Mouse (Mus musculus): ENCODE measurements around the gene Ell2.

Gene Ell2

DNA sequence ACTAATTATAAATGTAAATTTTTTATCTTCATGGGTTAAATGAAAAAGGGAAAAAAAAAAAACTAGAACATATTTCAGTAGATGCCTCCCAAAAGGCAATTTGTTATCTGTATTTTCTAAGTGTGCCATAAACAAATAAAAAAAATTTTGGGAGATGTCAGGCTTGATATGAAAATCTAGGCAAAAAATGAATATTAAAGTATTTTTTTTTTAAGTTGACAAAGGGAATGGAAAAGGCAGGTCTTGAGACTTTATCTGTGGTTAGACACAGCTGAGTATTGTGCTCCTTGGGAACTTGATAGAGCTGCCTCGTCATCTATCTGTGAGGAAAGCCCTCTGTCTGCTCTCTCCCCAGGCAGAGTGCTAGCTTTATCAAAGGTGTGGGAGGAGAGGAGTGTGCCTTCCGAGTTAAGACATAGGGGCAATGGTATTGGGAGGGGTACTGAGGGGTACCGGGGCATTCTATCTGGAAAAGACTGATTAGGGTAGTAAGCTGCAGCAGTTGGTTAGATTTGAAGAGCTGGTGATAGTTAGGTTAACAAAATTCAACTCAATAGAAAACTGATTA is 27.1 kb downstream of the Ell2 start:
- no peak for DNase-seq

DNA sequence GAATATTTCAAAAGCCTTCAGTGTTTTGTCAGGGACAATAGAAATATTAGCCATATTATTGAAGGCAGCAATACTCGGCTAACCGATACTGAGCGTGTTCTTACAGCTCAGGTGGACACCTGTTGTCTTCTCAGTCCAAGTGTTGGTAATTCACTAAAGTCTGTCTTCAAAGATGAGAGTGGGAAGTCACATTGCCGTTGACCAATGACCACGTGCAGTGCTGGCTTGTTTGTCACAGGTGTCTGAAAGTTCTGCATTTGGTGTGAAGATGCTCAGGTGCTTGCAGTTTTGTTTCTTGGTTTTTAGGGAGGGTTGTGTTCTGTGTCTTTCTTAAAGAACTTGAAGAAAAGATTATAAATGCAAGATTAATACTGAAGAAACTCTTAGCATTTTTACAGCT is 27.7 kb downstream of the Ell2 start:
- no peak for DNase-seq

DNA sequence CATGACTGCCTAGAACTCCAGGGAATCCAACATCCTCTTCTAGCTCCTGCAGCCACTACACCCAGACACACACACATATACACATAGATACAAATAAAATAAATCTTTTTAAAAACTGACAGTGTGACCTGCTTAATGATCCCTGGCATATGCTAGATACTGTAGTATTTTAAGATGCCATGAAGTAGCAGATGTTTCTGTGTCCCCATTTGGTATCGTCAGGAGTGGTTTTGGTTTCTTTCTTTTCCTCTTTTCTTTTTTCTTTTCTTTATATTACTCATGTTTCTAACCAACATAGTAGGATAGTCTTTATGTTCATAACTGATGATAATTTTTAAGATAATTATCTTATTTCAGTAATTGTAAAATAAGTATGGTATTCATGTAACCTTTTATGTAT is 29.0 kb downstream of the Ell2 start:
- DNase-seq: no peak

DNA sequence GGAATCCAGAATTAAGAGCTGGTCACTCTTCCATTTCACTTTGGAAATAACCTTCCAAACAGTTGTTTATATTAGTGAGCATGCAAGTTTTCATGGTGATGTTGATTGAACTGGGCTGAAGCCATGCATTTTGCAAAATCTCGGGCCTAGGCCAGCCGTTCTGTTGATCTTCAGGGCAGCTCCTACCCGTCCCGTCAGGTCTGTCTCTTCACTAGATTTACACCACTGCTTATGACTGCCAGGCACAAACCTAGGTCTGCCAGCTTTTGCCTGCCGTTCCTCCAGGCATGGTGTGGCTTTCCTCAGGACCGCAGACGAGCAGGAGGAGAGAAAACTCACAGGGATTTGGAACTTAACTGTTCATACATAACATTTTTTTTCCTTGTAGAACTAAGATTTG is 31.4 kb downstream of the Ell2 start:
- DNase-seq: no peak

DNA sequence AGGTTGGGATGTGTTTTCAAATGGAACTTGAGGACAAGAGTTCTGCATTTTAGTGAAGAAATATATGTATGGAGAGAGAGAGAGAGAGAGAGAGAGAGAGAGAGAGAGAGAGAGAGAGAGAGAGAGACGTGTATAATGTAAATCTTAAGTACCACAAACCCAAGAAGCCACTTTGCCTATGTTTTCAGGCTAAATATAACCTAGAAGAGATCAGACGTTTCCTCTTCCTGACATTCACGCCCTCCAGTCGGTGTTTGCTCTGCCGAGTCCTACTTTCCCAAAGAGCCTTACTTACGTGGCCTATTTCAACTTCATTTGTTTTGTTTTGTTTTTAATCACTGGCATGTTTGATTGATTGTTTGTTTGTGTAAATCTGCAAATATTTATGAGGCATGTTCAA is 32.0 kb downstream of the Ell2 start:
- DNase-seq: no peak

DNA sequence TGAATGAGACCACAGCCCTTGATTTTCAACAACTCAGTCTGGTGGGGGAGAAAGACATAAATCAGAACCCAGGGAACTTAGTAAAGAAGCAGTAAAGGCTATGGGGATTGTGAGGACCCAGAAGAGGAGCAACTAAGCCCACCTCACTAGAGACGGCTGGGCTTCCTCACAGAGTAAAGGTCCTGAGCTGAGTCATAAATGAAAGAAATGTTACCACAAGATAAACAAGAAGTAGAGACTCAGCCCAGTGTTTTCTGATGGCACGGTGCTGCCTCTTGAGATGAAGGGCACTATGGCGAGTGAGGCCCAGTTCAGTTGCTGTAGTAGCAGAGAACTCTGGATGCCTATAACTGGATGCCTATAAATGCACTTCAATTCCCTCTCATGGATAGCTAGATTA is 32.4 kb downstream of the Ell2 start:
- no peak for DNase-seq

DNA sequence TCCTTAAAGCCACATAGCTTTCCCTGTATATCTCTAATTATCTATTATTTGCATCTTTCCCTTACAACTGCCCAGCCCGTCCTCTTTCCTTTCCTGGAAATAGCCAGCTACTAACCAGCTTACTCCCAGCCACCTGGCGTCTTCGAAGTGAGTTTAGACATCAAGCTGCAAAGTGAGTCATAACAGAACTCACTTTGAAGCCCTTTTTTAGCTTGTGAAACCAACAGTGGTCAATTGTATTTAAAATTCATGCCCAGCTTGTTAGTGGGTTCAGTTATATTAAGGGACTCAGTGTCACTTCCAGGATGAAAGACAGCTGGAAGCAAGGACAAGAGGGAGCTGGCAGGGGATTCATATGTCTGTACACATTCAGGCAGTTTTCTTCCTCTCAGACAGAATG is 33.5 kb downstream of the Ell2 start:
- DNase-seq: no peak

DNA sequence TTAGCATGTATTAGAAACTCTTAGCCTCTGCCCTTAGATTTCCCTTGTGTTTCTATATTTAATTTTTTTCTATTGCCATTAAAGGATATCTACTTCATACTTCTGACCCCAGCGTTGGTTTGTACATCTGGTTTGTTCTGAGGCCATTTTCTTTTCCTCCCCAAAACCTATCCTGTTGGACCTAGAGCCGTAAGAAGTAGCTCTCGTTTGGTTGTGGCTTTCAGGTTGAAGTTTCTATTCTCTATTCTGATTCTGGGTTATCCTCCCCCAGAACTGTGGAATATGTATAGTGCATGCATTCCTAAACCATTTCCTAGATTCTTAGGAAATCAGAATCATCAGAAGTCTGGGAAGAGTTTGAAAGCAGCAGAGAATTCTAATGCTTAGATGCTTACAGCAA is 34.6 kb downstream of the Ell2 start:
- DNase-seq: no peak

DNA sequence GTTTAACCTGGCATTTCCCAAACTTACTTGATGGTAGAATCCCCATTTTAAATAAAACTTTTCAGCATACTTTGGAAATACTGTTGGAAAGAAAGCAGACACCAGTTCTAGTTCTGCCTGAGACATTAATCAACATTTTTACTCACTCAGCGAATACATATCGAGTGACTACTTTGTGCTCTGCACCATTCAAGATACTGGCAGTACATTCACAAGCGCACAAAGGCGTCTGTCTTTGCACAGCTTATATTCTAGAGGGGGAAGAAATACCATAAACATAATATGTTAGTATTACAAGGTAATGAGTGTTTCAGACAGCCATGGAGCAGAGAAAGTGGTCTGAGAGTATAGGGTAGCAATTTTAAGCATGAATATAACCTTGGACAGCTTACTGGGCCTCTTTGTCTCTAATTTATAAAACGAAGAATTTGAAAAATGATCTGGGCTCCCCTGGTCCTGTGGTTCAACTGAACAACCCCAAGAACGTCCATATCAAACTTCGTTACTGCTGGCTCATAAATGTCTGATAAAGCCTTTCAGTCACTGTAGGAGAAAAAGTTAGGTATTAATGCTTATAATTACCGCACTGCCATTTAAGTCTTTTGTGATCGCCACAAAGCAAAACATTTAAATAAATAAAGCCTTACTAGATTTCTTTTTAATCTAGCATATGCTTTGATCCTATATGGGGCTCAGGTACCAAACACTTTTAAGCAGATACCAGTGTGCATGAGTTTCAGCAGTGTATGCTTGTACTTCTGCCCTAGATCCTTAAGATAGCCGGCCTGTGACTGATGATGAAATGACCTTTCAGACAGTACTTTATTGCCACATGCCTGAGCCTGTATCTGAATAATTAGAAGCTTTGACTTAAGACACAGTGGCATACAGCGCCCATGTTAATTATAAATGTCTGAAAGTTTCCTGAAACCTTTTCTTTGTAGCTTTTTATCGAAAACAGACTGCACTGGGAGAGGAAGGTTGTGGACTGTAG is 35.5 kb downstream of the Ell2 start:
- DNase-seq: no peak

DNA sequence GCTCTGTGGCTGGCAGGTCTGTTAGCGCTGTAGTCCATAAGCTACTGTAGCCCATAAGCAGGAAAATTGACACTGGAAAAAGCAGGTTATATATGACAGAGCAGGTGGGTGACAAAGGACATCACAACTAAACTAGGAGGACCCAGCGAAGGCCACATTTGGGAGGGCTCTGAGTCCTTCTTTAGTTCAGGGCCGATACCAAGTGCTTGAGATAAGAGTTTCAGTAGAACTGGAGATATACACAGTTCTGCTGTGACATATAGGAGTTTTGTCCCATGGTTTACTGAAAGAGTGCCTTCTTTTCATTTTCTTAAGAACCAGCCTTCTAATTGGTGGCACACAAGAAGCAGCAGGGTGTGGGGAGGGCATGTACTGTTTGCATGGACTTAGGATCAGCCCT is 36.4 kb downstream of the Ell2 start:
- DNase-seq: no peak

DNA sequence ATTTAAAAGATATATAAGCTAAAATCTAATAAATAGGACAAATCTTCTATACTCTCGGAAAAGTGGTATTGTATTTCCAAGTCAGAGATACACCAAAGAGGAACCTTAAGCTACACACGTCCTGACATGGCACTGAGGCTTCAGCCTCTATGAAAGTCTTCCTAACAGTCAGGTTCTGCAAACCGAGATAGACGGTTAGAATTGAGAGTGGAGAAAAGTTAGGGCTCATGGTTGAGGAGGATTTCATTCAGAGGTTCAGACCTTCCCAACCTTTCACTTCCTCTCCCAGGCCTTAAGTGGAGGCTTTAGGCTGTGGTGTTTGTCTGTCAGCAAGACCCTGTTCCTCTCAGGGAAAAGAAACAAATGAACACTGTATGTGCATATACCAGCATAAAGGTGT is 37.5 kb downstream of the Ell2 start:
- DNase-seq: no peak

DNA sequence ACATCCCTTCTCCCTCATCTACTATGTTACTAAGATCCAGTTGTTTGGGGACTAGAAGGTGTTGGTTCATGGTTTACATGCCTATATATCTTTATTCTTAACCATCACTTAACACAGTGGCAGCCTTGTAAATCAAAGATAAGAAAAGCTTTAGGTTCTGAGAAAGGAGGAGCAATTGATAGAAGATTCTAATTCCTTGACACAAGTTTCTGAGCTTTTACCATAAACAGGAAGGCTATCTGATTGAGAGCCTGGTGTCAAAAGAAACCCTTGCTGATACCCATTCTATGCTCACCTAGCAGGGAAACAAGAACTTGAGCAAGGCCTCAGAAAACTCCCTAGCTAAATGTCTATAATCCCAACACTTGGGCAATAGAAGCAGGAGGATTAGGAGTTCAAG is 38.8 kb downstream of the Ell2 start:
- no peak for DNase-seq

DNA sequence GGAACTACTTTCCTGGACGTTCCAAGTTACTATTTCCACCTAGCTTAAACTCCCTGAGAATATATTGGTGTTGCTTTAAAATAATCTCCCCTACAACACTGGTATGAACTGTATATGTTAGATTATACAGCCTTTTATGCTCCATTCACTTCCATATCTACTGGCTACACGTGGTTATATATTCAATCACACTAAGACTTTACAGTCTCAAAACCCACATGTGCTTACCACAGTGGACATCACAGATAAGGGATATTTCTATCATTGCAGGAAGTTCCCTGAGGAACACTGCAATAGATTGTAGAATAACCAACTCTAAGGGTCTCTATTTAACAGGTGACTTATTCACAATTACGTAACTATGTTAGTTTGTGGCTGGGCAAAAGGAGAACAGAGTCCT is 40.7 kb downstream of the Ell2 start:
- no peak for DNase-seq

DNA sequence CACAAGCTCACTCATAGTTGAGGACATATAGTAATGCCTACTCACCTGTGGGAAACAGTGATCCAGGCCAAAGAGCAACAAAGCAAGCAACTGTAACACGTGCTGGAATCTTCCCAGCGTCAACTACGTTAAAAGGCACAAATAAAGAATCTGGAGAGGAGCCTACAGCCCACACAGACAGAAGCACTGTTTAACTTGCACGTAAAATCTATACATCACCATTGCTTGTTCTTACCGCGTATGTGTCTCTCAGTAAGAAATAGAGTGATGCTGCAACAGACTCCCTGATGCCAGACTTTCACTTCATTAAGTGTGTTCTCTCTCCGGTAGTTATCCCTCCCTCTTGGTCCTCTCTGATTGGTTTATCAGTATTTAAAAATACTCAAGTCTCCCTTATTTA is 42.1 kb downstream of the Ell2 start:
- no peak for DNase-seq

DNA sequence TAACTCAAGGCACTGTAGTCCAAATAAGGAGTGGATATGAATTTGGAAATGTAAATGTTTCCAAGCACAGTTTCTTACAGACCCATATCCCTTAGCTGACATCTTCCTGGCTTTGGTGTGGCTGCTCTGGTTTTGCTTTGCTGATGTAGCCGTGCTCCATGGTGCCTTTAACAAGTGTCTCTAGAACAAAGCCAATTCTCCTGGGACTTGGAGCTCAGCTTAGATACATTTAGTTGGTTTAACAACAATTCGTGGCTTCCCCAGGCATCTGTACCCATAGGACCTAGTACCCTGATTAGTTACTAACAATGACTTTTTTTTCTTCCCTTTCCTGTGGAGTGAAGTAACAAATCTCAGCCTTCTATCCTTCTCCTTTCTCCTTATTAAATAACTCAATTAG is 44.2 kb downstream of the Ell2 start:
- DNase-seq: no peak

DNA sequence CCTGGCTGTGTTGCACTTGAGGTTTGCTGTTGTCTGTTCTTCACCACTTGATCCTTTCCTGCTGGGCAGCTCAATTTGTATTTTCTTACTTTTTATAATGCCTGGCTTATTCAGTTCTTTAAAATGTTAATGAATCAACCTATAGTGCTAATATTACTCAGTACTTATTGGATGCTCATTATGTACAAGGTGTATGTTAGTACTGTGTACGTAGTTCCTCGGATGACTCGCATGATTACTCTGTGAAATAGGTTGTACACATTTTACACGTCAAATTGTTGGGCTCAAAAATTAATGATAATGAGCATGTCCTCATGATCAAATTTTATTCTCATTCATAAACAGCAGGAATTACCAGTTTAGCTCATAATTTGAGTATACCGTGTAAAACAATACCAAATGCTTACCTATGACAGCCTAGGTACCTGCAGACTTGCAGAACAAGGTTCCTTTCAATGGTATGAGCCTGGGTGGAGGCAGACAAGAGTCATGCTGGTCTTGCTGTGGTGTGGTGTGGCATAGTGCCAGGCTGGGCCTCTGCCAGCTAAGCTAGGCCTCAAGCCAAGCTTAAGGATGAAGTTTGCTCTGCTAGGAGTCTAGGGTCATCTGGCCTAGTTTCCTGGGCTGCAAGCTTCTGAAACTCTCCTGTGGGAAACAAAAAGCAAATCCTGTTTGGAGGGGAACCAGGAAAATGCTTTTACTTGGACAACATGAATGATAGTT is 45.8 kb downstream of the Ell2 start:
- DNase-seq: peak; percentile 89 to 93

DNA sequence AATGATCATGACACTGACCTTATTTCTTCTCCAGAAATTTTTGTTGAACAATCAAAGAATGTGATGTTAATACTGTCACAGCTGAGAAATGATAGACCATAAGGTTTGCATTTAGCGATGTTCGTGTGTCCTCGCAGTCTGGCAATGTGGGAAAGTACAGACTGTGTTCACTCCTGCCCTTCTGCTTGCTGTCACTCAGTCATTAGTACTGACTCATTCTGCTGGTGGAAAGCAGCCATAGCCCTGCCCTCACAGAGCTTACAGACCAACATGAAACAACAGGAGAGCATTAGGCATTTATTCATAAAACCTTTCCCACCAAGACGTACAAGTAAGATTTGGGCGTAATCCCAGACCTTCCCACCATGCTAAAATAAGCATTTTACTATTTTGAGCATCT is 47.8 kb downstream of the Ell2 start:
- DNase-seq: no peak

DNA sequence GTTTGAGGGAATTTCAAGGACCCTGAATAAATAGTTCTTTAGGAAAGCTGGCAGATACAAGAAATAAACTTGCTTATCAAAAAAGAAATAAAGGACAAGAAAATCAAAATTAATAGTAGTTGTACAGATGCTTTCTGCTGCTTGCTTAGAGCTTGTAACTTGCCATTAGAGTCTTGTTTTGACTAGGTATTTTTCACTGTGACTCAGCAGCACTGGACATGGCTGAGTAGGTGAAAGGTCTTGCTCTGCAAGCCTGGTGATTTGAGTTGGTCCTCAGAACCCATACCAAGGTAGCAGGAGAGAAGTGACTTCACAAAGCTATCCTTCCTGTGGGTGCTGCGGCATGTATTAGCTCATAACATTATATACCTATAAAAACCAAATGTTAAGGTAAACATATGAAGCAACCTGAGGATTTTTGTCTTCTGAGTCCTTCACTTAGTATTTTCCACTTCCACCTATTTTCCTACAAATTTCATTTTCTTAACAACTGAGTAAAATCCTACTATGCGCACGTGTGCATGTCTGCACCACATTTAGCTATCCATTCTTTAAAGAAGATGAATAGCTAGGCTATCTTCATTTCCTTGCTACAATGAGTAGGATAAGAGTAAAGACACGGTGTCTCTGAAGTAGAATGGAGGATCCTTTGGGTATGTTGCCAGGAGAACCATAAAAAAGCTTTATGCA is 54.4 kb downstream of the Ell2 start:
- DNase-seq: no peak

DNA sequence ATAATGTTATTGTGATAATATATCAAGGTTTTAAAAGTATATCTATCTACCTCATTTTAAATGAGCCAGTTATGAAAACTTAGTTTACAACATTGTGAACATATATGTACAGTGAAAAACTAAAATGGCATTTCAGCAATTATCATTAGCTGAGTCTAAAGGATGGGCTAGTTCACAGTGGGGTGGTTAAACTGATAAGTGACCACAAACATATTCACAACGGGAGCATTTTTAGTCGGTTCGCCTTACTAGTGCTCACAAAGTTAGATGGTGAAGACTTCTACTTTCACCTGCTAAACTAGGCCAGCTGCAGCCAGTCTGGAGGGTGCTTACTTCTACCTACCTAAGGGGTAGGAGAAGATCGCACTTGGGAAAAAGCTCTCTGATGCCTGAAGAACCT is 56.2 kb downstream of the Ell2 start:
- no peak for DNase-seq

DNA sequence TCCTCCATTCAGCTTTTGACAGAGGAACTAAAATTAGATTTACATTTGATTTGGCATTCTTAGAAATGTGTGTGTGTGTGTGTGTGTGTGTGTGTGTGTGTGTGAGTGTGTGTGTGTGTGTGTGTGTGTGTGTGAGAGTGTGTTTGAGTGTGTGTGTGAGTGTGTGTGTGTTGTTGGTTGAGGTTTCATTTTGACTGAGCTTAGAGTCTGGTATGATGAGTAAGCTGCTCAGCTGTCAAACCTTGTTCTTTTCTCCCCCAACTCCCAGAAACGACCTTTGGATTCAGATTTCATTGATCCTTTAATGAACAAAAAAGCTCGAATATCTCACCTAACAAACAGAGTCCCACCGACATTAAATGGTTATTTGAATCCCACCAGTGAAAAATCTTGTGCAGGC is 56.7 kb downstream of the Ell2 start:
- DNase-seq: no peak

DNA sequence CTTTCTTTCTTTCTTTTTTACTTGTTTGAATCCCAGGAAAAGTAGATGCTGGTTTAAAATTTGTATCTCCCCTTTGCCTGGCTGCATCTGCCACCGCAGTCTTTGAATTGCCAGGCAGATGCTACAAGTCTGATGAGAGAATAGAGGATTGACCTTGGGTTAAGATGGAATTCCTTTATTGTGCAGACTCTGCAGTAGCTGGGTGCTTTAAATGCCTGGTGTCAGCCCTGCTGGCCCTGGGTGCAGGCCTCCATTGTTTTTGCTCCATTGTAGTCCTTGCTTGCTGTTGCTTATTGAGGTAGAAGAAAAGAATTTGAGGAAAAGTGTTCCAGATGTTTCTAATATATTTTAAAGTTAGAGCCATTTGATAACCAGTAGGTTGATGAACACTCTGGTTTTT is 59.2 kb downstream of the Ell2 start:
- DNase-seq: no peak

DNA sequence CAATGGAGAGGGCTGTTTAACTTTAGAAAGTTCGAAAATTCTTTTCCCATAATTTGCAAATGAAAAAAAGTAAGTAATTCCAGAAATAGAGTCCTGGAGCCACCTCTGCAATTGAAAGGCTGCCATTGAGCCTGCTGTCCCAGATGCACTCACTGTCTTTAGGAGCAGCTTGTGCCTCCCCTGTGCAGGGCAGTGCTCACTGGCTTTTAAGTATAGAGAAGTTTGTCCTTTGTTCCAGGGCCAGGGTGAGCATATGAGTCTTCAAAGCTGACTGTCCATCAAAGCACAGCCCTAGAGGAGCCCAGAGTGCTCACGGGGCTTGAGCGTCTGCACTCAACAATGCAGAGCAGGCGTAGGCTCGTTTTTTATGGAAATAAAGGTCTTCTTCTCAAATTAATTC is 59.7 kb downstream of the Ell2 start:
- no peak for DNase-seq

DNA sequence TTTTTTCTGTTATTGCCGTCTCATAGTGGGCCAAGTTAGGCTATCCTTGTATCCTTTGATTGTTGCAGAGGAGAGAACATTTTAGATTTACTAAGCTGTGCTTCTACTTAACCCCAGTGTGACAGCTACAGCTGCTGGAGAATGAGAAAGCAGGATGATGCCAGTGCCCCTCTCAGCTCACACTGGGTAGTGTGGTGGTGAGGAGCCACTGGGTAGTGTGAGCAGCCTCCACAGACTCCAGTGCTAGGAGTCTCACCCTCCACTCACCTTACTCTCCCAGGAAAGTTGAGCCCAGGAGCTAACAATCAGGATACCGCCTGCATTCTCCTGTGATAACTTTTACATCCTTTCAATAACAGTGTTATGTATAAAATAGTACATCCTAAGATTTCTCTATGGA is 60.4 kb downstream of the Ell2 start:
- no peak for DNase-seq
